Mouse (Mus musculus): ENCODE results near the gene Gm10192. TPM values are rescaled to one million over a fixed set of nuclear protein-coding genes. Genes with fewer than 3 reads are reported as not detected.

The Gm10192 gene
- total and polyA plus RNA-seq, 2 experiments from 2014 or later: not detected

- ATAC-seq (ENCODE audit: low FRiP score): no peak
- whole genome bisulfite sequencing: 96% methylated on average over 2 of the region's 2 CpGs
- TF ChIP-seq CTCF (IDR thresholded peaks at IDR 0.05): no peak
These were observed 40.5 kb downstream of the Gm10192 start for GRCm38 (mm10) chr4:97142484-97142883.

More at GRCm38 (mm10) chr4:97142484-97142883, 40.5 kb downstream of the Gm10192 start:
- no peak overlapping the region for H3K4me3 ChIP-seq (ENCODE audit: low read depth, low read length)
- no peak for DNase-seq (ENCODE audit: low spot score)
- H3K4me1 ChIP-seq (ENCODE audit: insufficient read depth, low read length): no peaks in the 10 kb centered on the region
- no peak overlapping the region for H3K9ac ChIP-seq (replicated peaks; ENCODE audit: low read length, poor library complexity, severe bottlenecking)
- H3K27ac ChIP-seq (ENCODE audit: low read depth, low read length): no peak overlapping the region
- no peaks in the 10 kb centered on the region for H3K27me3 ChIP-seq (ENCODE audit: insufficient read depth, low read length)
- H3K4me2 ChIP-seq (ENCODE audit: low read depth, low read length, poor library complexity, severe bottlenecking): no peak overlapping the region
- no peaks in the 10 kb centered on the region for H3K9me3 ChIP-seq (ENCODE audit: low read length)
- no peaks in the 10 kb centered on the region for H3K36me3 ChIP-seq (ENCODE audit: insufficient read depth, low read length)
